Mouse (Mus musculus) intestine, postnatal 0 days (tissue): ENCODE data around the gene Cfap20. TPM values are rescaled to one million over a fixed set of nuclear protein-coding genes. Genes with fewer than 3 reads are reported as not detected.

Experiments
- ATAC-seq: fragments of 200-750 bp; cut with Nextera tagmentation; 2 replicates; pipeline ENCODE4 v1.8.0; 2017; ENCODE audit warnings: mild to moderate bottlenecking, moderate TSS enrichment, moderate library complexity
- H3K27ac ChIP-seq: fragments of 300-500 bp; sonication (generic); 2 replicates; pipeline ENCODE4 v1.5.1; 2014; ENCODE audit warnings: mild to moderate bottlenecking, low read depth, low read length, moderate library complexity
- H3K27me3 ChIP-seq: fragments of 300-500 bp; sonication (generic); replicated peaks from 2 replicates; pipeline ENCODE4 v1.6.1; 2014; ENCODE audit warnings: low read length, mixed read lengths; ENCODE audit not compliant: control insufficient read depth, insufficient read depth
- H3K36me3 ChIP-seq: fragments of 300-500 bp; sonication (generic); 2 replicates; pipeline ENCODE4 v1.6.1; 2014; ENCODE audit warnings: mild to moderate bottlenecking, moderate library complexity; ENCODE audit not compliant: control insufficient read depth, insufficient read depth
- H3K4me1 ChIP-seq: fragments of 300-500 bp; sonication (generic); replicated peaks from 2 replicates; pipeline ENCODE4 v1.6.1; 2014; ENCODE audit warnings: antibody characterized with exemption, low read length, mixed read lengths; ENCODE audit not compliant: control insufficient read depth, insufficient read depth
- H3K4me2 ChIP-seq: fragments of 300-500 bp; sonication (generic); replicated peaks from 2 replicates; pipeline ENCODE4 v1.6.1; 2014; ENCODE audit warnings: low read depth, mild to moderate bottlenecking, moderate library complexity
- H3K4me3 ChIP-seq: fragments of 300-500 bp; sonication (generic); 2 replicates; pipeline ENCODE4 v1.5.1; 2014; ENCODE audit warnings: low read depth, low read length
- H3K9ac ChIP-seq: fragments of 300-500 bp; sonication (generic); 2 replicates; pipeline ENCODE4 v1.6.1; 2014; ENCODE audit warnings: mild to moderate bottlenecking, low read depth, low read length
- H3K9me3 ChIP-seq: fragments of 300-500 bp; sonication (generic); 2 replicates; pipeline ENCODE4 v1.6.1; 2016; ENCODE audit warnings: mixed run types; ENCODE audit not compliant: control insufficient read depth
- CTCF ChIP-seq: sonication (generic); IDR thresholded peaks from 2 replicates; pipeline ENCODE4 v1.5.1; 2016; ENCODE audit warnings: low read depth, mild to moderate bottlenecking, control low read depth, antibody characterized with exemption, moderate library complexity
- WGBS: fragments of 180-500 bp; shearing (Covaris S2); extraction: QIAGEN DNeasy Blood & Tissue Kit; methylation state at CpG from one replicate; pipeline ENCODE4 v1.1.7; 2014; 5-methylcytosine and 5-hydroxymethylcytosine counted together
- polyA plus RNA-seq: library from polyadenylated mRNA; unstranded; fragments of >200 nt; fragmentation: Nextera tagmentation; extraction: Ambion mirVana; gene quantifications from 2 replicates; pipeline ENCODE4 v1.2.1, GENCODE M21; 2015

The Cfap20 gene
- polyA plus RNA-seq, 1 experiment from 2014 or later, result 62.2 TPM

- Histone ChIP-seq H3K9me3 (no peaks in the 10 kb centered on the region), H3K27me3 (no peaks in the 10 kb centered on the region), H3K4me3 (no peak overlapping the region), H3K4me2 (no peak overlapping the region), H3K4me1 (no peaks in the 10 kb centered on the region), H3K36me3 (no peaks in the 10 kb centered on the region), H3K9ac (no peak overlapping the region), H3K27ac (no peak overlapping the region)
- WGBS, result 71% methylated on average over 7 of the region's 7 CpGs
- no peak for TF ChIP-seq CTCF
- no peak for ATAC-seq
These were observed 43.6 kb downstream of the Cfap20 start for GRCm38 (mm10) chr8:95391101-95391500.

DNA sequence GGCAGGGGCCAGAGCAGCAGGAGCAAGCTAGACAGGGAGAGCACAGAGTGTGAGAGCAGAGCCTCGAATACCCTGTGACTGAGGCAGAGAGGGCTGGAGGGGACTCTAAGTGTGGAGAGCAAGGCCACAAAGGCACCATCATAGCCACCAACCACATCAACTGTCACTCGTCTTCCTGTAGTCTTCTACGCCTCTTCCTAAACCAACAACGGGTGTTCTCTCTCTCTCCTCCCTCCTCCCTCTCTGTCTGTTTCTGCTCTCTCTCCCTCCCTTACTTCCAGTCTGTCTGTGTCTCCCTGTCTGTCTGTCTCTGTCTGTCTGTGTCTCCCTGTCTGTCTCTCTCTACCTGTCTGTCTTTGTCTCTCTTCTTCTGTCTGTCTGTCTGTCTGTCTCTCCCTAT lies 44.4 kb downstream of the Cfap20 start:
- Histone ChIP-seq H3K36me3 (no peaks in the 10 kb centered on the region), H3K9me3 (no peaks in the 10 kb centered on the region), H3K27me3 (no peaks in the 10 kb centered on the region), H3K4me1 (no peaks in the 10 kb centered on the region), H3K27ac (no peak overlapping the region), H3K4me3 (no peak overlapping the region), H3K4me2 (no peak overlapping the region), H3K9ac (no peak overlapping the region)
- no peak for ATAC-seq
- WGBS, result 42% methylated on average over 4 of the region's 4 CpGs
- no peak for TF ChIP-seq CTCF

- WGBS, result 88% methylated on average over 7 of the region's 7 CpGs
- Histone ChIP-seq H3K9me3 (no peaks in the 10 kb centered on the region), H3K36me3 (no peaks in the 10 kb centered on the region), H3K4me3 (no peak overlapping the region), H3K4me1 (no peaks in the 10 kb centered on the region), H3K9ac (no peak overlapping the region), H3K27ac (no peak overlapping the region), H3K27me3 (no peaks in the 10 kb centered on the region), H3K4me2 (no peak overlapping the region)
- ATAC-seq, result no peak
- TF ChIP-seq CTCF, result no peak
These were observed 46.7 kb downstream of the Cfap20 start for GRCm38 (mm10) chr8:95387936-95388335.

DNA sequence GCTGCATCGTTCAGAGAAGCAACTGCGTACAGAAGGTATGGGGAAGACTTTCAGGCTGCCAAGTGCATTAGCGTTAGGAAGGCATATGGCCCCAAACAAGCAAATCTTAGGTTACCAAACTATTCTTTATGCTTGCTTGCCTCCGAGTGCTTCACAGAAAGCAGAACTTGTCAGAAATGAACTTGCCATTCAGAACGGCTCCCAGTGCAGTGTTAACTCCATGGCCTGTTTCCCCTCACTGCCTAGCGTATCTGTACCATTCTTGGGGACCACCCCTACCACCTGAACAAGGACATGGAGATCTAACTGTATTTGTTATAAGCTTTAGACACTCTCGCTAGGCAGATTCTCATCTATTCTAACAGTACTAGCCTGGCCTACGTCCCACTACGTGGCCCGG lies 47.4 kb downstream of the Cfap20 start:
- Histone ChIP-seq H3K4me3 (no peak overlapping the region), H3K27me3 (no peaks in the 10 kb centered on the region), H3K27ac (no peak overlapping the region), H3K4me1 (no peaks in the 10 kb centered on the region), H3K36me3 (no peaks in the 10 kb centered on the region), H3K9ac (no peak overlapping the region), H3K9me3 (no peaks in the 10 kb centered on the region), H3K4me2 (no peak overlapping the region)
- no peak for TF ChIP-seq CTCF
- no peak for ATAC-seq
- 89% methylated on average over 10 of the region's 10 CpGs for WGBS

DNA sequence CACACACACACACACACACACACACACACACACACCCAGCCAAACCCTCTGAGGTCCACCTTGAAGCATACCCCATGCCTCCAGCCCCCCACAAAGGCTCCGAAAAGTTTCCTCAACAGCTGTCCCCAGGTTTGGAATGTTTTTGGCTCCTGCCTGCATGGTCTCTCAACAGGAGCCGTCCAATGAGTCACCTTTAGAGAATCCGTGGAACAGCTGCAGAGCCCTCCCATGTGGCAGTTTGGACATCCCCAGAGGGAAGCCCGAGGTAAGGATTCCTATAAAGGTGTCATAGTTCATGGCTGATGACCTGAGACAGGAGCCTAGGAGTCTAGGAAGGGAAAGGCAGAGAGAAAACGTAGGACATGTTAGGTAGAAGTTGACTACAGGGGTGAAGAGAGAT lies 48.6 kb downstream of the Cfap20 start:
- no peaks in the 10 kb centered on the region for H3K36me3 ChIP-seq
- ATAC-seq, result no peak
- no peak overlapping the region for H3K4me3 ChIP-seq
- H3K27me3 ChIP-seq, result no peaks in the 10 kb centered on the region
- no peak overlapping the region for H3K4me2 ChIP-seq
- H3K27ac ChIP-seq, result no peak overlapping the region
- 61% methylated on average over 5 of the region's 5 CpGs for WGBS
- H3K9me3 ChIP-seq, result no peaks in the 10 kb centered on the region
- TF ChIP-seq CTCF, result no peak
- no peaks in the 10 kb centered on the region for H3K4me1 ChIP-seq
- no peak overlapping the region for H3K9ac ChIP-seq

DNA sequence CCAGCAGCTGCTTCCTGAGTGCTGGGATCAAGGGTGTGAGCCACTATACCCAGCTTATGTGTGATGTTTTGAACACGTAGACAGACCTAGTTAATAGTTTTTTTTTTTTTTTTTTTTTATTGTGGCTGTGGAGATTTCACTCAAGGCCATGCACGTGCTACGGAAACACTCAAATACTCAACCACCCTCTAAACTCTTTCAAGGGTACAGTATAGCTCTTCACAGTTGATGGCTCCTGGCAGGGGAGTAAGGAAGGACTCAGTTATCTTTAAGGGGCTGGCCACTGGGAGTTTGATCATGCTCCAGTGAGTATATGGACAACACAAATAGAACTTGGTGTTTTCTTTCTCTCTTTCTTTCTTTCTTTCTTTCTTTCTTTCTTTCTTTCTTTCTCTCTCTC lies 50.2 kb downstream of the Cfap20 start:
- Histone ChIP-seq H3K27ac (no peak overlapping the region), H3K27me3 (no peaks in the 10 kb centered on the region), H3K9ac (no peak overlapping the region), H3K4me2 (no peak overlapping the region), H3K4me1 (no peaks in the 10 kb centered on the region), H3K36me3 (no peaks in the 10 kb centered on the region), H3K4me3 (no peak overlapping the region), H3K9me3 (no peaks in the 10 kb centered on the region)
- WGBS, result 63% methylated on average over 3 of the region's 3 CpGs
- no peak for ATAC-seq
- no peak for TF ChIP-seq CTCF

DNA sequence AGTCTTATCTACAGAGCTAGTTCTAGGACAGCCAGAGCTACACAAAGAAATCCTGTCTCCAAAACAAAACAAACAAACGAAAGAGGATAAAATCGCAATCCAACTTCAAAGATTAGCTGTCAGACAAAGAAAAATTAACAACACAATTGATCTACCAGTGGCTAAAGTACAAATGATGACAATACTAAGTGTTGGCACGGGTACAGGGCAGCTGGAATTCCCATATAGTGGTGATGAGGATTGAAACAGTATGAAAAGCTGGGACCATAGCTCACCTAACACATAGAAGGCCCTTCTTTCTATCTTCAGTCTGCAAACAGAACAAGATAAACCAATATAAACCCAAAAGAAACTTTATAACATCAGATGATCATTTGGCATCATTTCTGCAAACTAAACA lies 53.1 kb downstream of the Cfap20 start:
- H3K4me3 ChIP-seq, result no peak overlapping the region
- TF ChIP-seq CTCF, result no peak

More for the DNA sequence above, 53.1 kb downstream of the Cfap20 start:
- no peak overlapping the region for H3K9ac ChIP-seq
- H3K4me2 ChIP-seq, result no peak overlapping the region
- H3K4me1 ChIP-seq, result no peaks in the 10 kb centered on the region; the same call in 1 of the 2 replicates
- WGBS, result 85% methylated on average over 3 of the region's 3 CpGs
- ATAC-seq, result no peak
- H3K36me3 ChIP-seq, result no peaks in the 10 kb centered on the region
- H3K27ac ChIP-seq, result no peak overlapping the region
- H3K9me3 ChIP-seq, result no peaks in the 10 kb centered on the region
- H3K27me3 ChIP-seq, result no peaks in the 10 kb centered on the region
